Mouse (Mus musculus) megakaryocyte progenitor cell, adult 5-6 weeks (primary cell): ENCODE data around the gene Nfkbie. TPM values are rescaled to one million over a fixed set of nuclear protein-coding genes. Genes with fewer than 3 reads are reported as not detected.

Experiments used
- total RNA-seq, 2 experiments: library from RNA; stranded (forward) in 1 of 2; stranded (reverse) in 1 of 2; fragments of 157-497, 149-512 nt in 1 of 2; fragments of 200-1000 nt in 1 of 2; gene quantifications; 2 replicates each; pipeline versions ENCODE4 v1.2.3 to v1.2.4; 2015 to 2017

Gene Nfkbie
- total RNA-seq, 2 experiments from 2014 or later: 5.7 to 9.5 TPM

Other genes starting within 250 kb of the Nfkbie start
- 60.9 and 69.3 TPM in 2 replicates for gene Cdc5l, start 122.0 kb upstream of the Nfkbie start, total RNA-seq (2015)
- gene Cdc5l, start 122.0 kb upstream of the Nfkbie start, total RNA-seq (2017): 109 and 128 TPM in 2 replicates
- not detected in 2 replicates for gene Spats1, start 80.3 kb upstream of the Nfkbie start, total RNA-seq (2015)
- not detected in 2 replicates for gene Spats1, start 80.3 kb upstream of the Nfkbie start, total RNA-seq (2017)
- 4.6 and 4.9 TPM in 2 replicates for gene Aars2, start 48.9 kb upstream of the Nfkbie start, total RNA-seq (2015)
- gene Aars2, start 48.9 kb upstream of the Nfkbie start, total RNA-seq (2017): 7.4 and 9.6 TPM in 2 replicates
- gene Tcte1, start 32.3 kb upstream of the Nfkbie start, total RNA-seq (2015): not detected in 2 replicates
- not detected in 2 replicates for gene Tcte1, start 32.3 kb upstream of the Nfkbie start, total RNA-seq (2017)
- 0.12 TPM in 1 of 2 replicates, not detected in the other for gene Tmem151b, start 6.0 kb upstream of the Nfkbie start, total RNA-seq (2015)
- gene Tmem151b, start 6.0 kb upstream of the Nfkbie start, total RNA-seq (2017): 0.12 TPM in 1 of 2 replicates, not detected in the other
- 80.2 and 85.9 TPM in 2 replicates for gene Slc35b2, start 8.2 kb downstream of the Nfkbie start, total RNA-seq (2015)
- gene Slc35b2, start 8.2 kb downstream of the Nfkbie start, total RNA-seq (2017): 84.9 and 120 TPM in 2 replicates
- 1,239 and 1,324 TPM in 2 replicates for gene Hsp90ab1, start 17.6 kb downstream of the Nfkbie start, total RNA-seq (2015)
- 2,380 and 2,713 TPM in 2 replicates for gene Hsp90ab1, start 17.6 kb downstream of the Nfkbie start, total RNA-seq (2017)
- 43.5 and 67.7 TPM in 2 replicates for gene Slc29a1, start 43.9 kb downstream of the Nfkbie start, total RNA-seq (2015)
- 64.1 and 64.3 TPM in 2 replicates for gene Slc29a1, start 43.9 kb downstream of the Nfkbie start, total RNA-seq (2017)
- not detected in 2 replicates for gene Mymx, start 46.4 kb downstream of the Nfkbie start, total RNA-seq (2015)
- not detected in 2 replicates for gene Mymx, start 46.4 kb downstream of the Nfkbie start, total RNA-seq (2017)
- gene Capn11, start 103.6 kb downstream of the Nfkbie start, total RNA-seq (2015): 0.07 TPM in 1 of 2 replicates, not detected in the other
- gene Capn11, start 103.6 kb downstream of the Nfkbie start, total RNA-seq (2017): 0.17 TPM in 1 of 2 replicates, not detected in the other
- gene Mrpl14, start 130.6 kb downstream of the Nfkbie start, total RNA-seq (2015): 35.2 and 47.5 TPM in 2 replicates
- 24.9 and 34.2 TPM in 2 replicates for gene Mrpl14, start 130.6 kb downstream of the Nfkbie start, total RNA-seq (2017)
- gene Tmem63b, start 131.2 kb downstream of the Nfkbie start, total RNA-seq (2015): 3.9 and 5.0 TPM in 2 replicates
- 2.0 and 5.5 TPM in 2 replicates for gene Tmem63b, start 131.2 kb downstream of the Nfkbie start, total RNA-seq (2017)
- gene 1600014C23Rik, start 178.1 kb downstream of the Nfkbie start, total RNA-seq (2015): not detected in 2 replicates
- not detected in 2 replicates for gene 1600014C23Rik, start 178.1 kb downstream of the Nfkbie start, total RNA-seq (2017)